Mouse (Mus musculus): ENCODE measurements around the gene Ankrd33b.

Ankrd33b gene

DNA sequence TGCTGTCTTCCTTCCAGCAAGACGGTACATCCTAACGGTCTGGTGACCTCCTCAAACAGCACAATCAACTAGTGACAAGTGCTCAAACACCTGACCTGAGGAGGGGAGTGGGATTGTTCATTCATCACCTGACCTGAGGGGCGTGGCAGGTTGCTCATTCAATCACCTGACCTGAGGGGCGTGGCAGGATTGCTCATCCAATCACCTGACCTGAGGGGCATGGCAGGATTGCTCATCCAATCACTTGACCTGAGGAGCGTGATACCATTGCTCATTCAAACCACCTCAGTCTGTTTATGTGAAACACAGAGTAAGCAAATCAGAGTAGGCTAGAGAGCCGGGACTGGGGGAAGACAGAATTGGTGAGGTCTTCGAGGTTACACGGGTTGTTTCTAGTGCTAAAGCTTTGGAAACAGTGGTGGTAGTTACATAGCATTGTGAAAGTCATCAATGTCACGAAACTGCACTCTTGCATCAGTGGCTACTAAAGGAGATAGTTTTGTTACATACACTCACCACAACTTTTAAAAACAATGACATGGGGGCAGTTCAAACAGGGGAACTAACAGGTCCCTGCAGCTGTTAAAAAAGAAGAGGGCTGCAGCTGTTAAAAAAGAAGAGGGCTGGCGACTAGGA lies 28.8 kb downstream of the Ankrd33b start:
- DNase-seq (ENCODE audit: low read depth, low spot score), result no peak

DNA sequence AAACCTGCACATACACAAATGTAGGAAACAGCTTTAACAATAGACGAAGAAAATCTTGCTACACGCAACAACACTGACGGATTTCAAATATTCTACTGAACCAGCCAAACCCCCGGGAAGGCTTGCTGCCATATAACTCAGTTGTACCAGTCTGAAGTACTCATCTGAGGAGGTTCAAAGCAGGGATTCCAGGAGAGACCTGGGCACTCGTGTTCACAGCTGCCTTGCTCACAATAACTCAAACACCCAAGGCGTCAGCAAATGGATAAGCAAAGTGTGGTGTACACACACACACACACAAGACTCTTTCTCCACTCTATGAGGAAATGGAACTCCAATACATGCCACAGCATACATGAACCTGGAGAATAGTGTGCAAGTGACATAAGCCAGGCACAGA lies 29.5 kb downstream of the Ankrd33b start:
- no peak for DNase-seq (ENCODE audit: low read depth, low spot score)

- DNase-seq (ENCODE audit: low read depth, low spot score), result no peak
Observed at GRCm38 (mm10) chr15:31337192-31337741, 30.3 kb downstream of the Ankrd33b start.

DNA sequence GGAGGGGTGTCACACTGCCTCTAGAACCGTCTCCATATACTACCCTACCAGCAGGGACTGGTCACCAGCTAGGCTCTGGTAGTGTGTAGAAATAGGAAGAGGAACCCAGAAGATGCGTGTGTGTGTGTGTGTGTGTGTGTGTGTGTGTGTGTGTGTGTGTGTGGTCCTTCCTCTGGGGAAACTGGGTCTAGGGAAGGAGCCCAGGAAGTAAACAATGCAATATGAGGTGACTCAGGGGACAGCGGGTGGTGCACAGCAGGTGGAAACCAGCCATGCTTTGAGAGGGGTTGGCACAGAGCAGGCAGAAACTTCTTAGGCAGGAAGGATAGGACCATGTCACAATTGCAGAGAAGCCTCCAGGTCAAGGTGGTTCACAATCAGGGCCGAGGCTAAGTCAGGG lies 30.8 kb downstream of the Ankrd33b start:
- DNase-seq (ENCODE audit: low read depth, low spot score), result no peak

- no peak for DNase-seq (ENCODE audit: low read depth, low spot score)
Observed at GRCm38 (mm10) chr15:31334829-31335228, 32.7 kb downstream of the Ankrd33b start.

GRCm38 (mm10) chr15:31332541-31333163 lies 34.9 kb downstream of the Ankrd33b start:
- no peak for DNase-seq (ENCODE audit: low read depth, low spot score)

- no peak for DNase-seq (ENCODE audit: low read depth, low spot score)
Observed at GRCm38 (mm10) chr15:31331742-31332141, 35.8 kb downstream of the Ankrd33b start.

DNA sequence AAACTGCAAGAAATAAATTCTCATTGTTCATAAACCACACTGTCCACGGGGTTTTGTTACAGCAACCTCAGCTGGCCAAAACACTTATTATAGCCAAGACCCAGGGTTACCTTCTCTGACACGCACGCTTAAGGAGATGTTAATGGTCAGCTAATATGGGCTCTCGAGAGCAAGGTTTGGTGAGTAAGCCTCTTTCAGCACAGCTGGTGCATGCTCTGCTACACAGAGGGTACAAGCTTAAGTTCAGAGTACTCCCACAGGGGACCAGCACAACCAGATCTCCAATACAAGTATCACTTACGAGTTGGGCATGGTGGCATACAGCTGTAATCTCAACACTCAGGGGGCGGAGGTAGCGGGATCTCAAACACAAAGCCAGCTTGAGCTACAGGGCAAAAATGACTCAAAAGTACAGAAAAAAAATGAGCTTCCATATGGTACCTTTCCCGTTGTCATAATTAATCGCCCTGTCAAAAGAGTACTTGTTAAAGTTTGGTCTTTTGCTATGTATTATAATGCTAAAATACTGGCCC lies 39.4 kb downstream of the Ankrd33b start:
- DNase-seq (ENCODE audit: low read depth, low spot score), result no peak

- no peak for DNase-seq (ENCODE audit: low read depth, low spot score)
Observed at GRCm38 (mm10) chr15:31325660-31326354, 41.7 kb downstream of the Ankrd33b start.

DNA sequence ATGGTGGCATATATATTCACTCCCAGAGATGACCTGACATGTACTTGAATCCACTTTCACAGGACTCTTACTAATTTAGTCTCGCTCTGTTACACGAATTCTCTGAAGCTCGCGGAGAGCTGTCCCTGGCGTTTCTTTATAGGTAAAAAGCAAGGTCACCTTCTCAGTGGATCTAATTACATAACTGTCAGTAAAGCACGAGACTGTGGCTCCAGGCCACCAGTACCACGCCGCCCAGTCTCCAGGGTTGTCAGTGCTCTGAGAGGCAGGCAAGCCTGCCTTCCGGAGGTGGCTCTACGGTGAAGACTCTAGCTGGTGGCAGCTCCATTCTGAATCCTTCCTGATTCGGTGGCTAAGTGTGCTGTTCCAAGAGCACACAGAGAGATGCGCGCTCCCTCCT lies 43.0 kb downstream of the Ankrd33b start:
- no peak for DNase-seq (ENCODE audit: low read depth, low spot score)

DNA sequence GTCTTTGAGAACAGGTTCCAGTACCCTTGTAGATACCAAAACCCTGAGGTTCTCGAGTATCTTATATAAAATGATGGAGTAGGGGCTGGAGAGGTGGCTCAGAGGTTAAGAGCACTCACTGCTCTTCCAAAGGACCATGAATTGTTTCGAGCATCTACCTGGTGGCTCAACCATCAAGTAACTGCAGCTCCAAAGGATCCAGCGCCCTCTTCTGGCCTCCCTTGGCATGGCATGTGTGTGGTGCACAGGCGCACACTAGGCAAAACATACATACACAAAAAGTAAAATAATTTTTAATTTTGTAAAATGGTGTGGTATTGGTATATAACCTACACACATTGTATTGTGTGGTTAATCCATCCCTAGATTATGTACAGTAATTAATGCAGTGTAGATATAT lies 43.8 kb downstream of the Ankrd33b start:
- DNase-seq (ENCODE audit: low read depth, low spot score), result no peak

DNA sequence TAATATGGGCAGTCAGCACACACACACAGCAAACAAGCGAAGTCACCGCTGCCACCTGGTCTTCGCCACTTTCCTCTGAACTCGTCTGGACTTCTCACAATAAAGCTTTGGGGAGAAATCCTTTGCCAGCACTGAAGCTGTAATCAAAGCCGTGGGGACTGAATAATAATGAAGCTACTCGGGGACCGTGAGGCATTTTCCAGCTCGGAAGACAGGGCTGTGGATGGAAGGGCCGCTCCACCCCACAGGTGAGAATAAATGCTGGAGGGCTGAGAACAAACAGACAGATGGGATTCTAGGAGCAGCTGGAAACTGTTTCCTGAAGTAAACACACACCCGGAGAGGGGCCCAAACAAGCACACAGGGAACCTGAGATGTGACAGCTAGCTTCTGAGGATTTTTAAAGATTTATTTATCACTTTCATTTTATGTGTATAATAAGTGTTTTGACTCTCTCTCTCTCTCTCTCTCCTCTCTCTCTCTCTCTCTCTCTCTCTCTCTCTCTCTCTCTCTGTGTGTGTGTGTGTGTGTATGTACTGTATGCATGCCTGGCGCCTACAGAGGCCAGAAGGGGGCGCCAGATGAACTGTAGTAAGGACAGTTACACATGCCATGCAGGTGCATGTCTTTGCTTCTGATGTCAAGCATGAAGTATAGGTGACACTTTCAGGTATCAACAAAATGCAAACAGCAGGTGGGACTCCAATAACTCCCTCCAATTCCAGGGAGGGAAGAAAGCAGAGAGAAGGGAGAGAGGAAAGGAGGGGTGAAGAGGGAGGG lies 46.7 kb downstream of the Ankrd33b start:
- DNase-seq (ENCODE audit: low read depth, low spot score), result no peak

- no peak for DNase-seq (ENCODE audit: low read depth, low spot score)
Observed at GRCm38 (mm10) chr15:31319046-31319445, 48.5 kb downstream of the Ankrd33b start.

DNA sequence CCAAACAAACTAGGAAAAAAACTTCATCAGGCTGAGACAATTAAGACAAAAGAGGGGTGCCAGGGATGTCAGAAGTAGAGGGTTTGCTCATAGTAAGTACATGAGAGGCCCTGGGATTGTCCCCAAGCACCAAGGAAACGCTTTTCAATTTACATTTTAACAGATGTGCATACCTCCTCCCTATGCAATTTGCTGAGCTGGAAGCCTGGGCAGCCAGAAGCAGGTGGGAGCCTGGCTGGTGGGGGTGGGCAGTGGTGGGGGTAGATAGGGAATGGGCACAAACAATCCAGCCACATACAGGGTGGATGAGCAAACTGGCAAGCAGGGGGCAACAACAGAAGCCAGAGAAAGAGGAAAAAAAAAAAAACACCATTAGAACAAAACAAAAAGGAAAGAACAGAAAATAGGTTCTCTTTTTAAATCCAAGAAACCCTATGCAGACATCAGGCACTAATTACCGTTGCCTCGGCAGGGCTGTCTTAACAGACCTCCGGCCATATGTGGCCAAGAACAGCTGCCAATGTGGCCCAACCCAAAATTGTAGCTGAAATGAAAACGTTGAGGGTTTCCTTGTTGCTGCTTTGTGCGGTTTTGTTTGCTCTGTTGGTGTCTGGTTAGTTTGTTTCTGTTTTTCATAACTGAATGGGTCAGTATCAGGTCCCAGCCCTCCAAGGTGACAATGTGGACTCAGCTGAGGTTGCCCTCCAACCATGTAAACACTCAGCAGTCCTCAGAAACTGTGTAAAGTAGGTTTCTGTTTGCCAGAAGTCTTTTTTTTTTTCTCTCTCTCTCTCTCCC lies 49.2 kb downstream of the Ankrd33b start:
- DNase-seq (ENCODE audit: low read depth, low spot score), result no peak

- DNase-seq (ENCODE audit: low read depth, low spot score), result no peak
Observed at GRCm38 (mm10) chr15:31317056-31317805, 50.3 kb downstream of the Ankrd33b start.

- no peak for DNase-seq (ENCODE audit: low read depth, low spot score)
Observed at GRCm38 (mm10) chr15:31315630-31316231, 51.8 kb downstream of the Ankrd33b start.

DNA sequence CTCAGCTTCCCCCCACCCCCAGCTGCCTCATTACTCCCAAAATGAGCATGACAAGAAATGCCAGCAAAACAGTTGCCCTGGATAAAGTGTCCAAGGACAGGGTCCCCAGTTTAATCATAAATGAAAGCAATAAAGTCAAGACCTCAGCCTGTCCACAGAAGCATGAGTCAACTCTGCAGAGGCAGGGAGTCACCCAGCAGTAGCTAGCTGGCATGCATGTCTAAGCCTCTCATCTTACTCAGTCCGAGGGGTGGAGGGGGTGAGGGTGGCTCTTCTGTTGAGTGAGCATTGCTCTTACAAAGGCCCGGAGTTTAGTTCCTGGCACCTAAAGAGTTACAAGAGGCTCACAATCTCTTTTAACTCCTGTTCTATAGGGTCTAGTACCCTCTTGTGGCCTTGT lies 55.5 kb downstream of the Ankrd33b start:
- no peak for DNase-seq (ENCODE audit: low read depth, low spot score)

GRCm38 (mm10) chr15:31309526-31309925 lies 58.0 kb downstream of the Ankrd33b start:
- DNase-seq (ENCODE audit: low read depth, low spot score), result no peak

- no peak for DNase-seq (ENCODE audit: low read depth, low spot score)
Observed at GRCm38 (mm10) chr15:31306726-31307125, 60.8 kb downstream of the Ankrd33b start.

DNA sequence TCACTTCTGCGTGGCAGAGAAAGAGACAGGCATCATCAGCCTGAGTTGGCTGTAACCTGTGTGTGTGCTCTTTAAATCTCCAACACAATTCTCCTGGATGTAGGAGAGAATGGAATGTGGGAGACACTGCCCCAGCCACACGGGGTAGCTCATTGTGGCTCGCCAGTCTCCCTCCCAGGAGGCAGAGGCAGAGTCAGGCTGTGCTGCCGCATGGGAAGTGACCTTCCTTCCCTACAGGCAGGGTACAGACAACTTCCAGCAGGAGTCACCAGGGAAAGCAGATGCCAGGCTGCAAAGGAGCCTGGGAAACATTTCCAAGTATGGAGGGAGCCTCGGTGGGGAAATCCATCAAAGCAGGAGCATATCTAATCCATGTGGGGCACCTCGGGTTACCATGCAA lies 62.3 kb downstream of the Ankrd33b start:
- DNase-seq (ENCODE audit: low read depth, low spot score), result no peak

Data from c-Kit-negative CD71-positive TER-119-positive erythroid progenitor cells, embryonic 14.5 days (primary cell).